ENCODE assay signal across 14 mouse cellular contexts in genomic region chr4:132398863-132399262, GRCm38 (mm10). TPM values are rescaled to one million over a fixed set of nuclear protein-coding genes. Genes with fewer than 3 reads are reported as not detected.
DNase-seq lines count a peak whose midpoint lies in the region; ATAC-seq lines count a peak whose summit lies in the region.
"Had no signal": no experiment of that assay in that cellular context is flagged by ENCODE, and none has a peak within 500 bp of the region (broad histone marks: within the 10 kb centered on the region; RNA-seq: fewer than 3 reads in every experiment).

No protein-coding gene starts in this region.

- H3K4me1 ChIP-seq in heart, embryonic 14.5 days (ENCODE audit: control insufficient read depth in 2 of 2, insufficient read depth in 2 of 2, low read length in 2 of 2), result peaks cover 4 to 27% of the 10 kb centered on the region in 2 experiments; a peak in 3 of 4 replicates
- H3K4me1 ChIP-seq in liver, embryonic 12.5 days, result peaks cover 44% of the 10 kb centered on the region
- H3K4me1 ChIP-seq in limb, embryonic 13.5 days, result peaks cover 19% of the 10 kb centered on the region

- H3K4me2 ChIP-seq in heart, embryonic 14.5 days (ENCODE audit: low read length), result no peak overlapping the region
- H3K4me2 ChIP-seq in liver, embryonic 12.5 days, result no peak overlapping the region
- no peak overlapping the region for H3K4me2 ChIP-seq in limb, embryonic 13.5 days (replicated peaks)
- H3K4me2 ChIP-seq: midbrain, embryonic 11.5 days had no signal

- peak overlapping the region; percentile 21; the same call in 1 of the 2 replicates for H3K9ac ChIP-seq in heart, embryonic 14.5 days (ENCODE audit: low read length)
- H3K9ac ChIP-seq in liver, embryonic 12.5 days, result no peak overlapping the region
- H3K9ac ChIP-seq in limb, embryonic 13.5 days, result no peak overlapping the region
- H3K9ac ChIP-seq: embryonic facial prominence, embryonic 12.5 days had no signal

- peak overlapping the region in 1 of 2 experiments; percentile 41; a peak in 2 of 4 replicates for H3K27ac ChIP-seq in heart, embryonic 14.5 days (replicated peaks in 1 of 2; ENCODE audit: control insufficient read depth in 1 of 2, insufficient read depth in 1 of 2, low read depth in 2 of 2, low read length in 2 of 2)
- peak overlapping the region; percentile 29; the same call in 1 of the 2 replicates for H3K27ac ChIP-seq in liver, embryonic 12.5 days
- H3K27ac ChIP-seq in limb, embryonic 13.5 days, result peak overlapping the region; percentile 58; the same call in 1 of the 2 replicates

- intact Hi-C loops in heart, postnatal 10 days (cut with DNase I), result no loop called here

- no peaks in the 10 kb centered on the region for H3K27me3 ChIP-seq in heart, embryonic 14.5 days (ENCODE audit: control insufficient read depth, insufficient read depth, low read length)
- H3K27me3 ChIP-seq in liver, embryonic 12.5 days (replicated peaks), result no peaks in the 10 kb centered on the region
- H3K27me3 ChIP-seq in limb, embryonic 13.5 days, result no peaks in the 10 kb centered on the region
- H3K27me3 ChIP-seq: embryonic facial prominence, embryonic 12.5 days had no signal

- ATAC-seq in heart, embryonic 14.5 days (ENCODE audit: insufficient number of reproducible peaks, insufficient read depth, low FRiP score, low read depth), result no peak
- ATAC-seq in liver, embryonic 12.5 days, result no peak
- no peak for ATAC-seq in limb, embryonic 13.5 days (ENCODE audit: low FRiP score, low read depth)

- 50% methylated on average over 5 of the region's 5 CpGs for WGBS in heart, embryonic 14.5 days
- 76% methylated on average over 5 of the region's 5 CpGs for WGBS in liver, embryonic 12.5 days (ENCODE audit: insufficient replicate concordance)
- 60% methylated on average over 5 of the region's 5 CpGs for WGBS in limb, embryonic 13.5 days

- no peak for DNase-seq in heart, postnatal 10 days
- DNase-seq in liver (no peak), NIH3T3 (ENCODE audit: low read depth) (peak; percentile 45)
- DNase-seq in layer of hippocampus, adult 18-20 months (ENCODE audit: low spot score in 2 of 2), result no peak
- DNase-seq: adrenal gland, adult 2 months; B cell, adult 2 months; cerebellum, adult 11 months; cerebellum, postnatal 36 days; thymus, postnatal 36 days had no signal

- 0 out of 2 replicates have a peak, but pooled peaks cover 3% of the 10 kb centered on the region for H3K36me3 ChIP-seq in heart, embryonic 14.5 days (ENCODE audit: control insufficient read depth, insufficient read depth, low read length)
- H3K36me3 ChIP-seq in liver, embryonic 12.5 days, result peaks cover 9% of the 10 kb centered on the region; the same call in 1 of the 2 replicates
- no peaks in the 10 kb centered on the region for H3K36me3 ChIP-seq in limb, embryonic 13.5 days
- H3K36me3 ChIP-seq: embryonic facial prominence, embryonic 12.5 days had no signal

- H3K9me3 ChIP-seq in heart, embryonic 14.5 days (ENCODE audit: control insufficient read depth, low read length), result no peaks in the 10 kb centered on the region
- no peaks in the 10 kb centered on the region for H3K9me3 ChIP-seq in liver, embryonic 12.5 days (replicated peaks)
- no peaks in the 10 kb centered on the region for H3K9me3 ChIP-seq in limb, embryonic 13.5 days
- H3K9me3 ChIP-seq: embryonic facial prominence, embryonic 12.5 days had no signal

- H3K4me3 ChIP-seq in heart, embryonic 14.5 days (ENCODE audit: control insufficient read depth in 1 of 2, insufficient read depth in 1 of 2, low read depth in 1 of 2, low read length in 2 of 2), result no peak overlapping the region
- H3K4me3 ChIP-seq in liver, embryonic 12.5 days, result no peak overlapping the region
- no peak overlapping the region for H3K4me3 ChIP-seq in limb, embryonic 13.5 days
- H3K4me3 ChIP-seq: embryonic facial prominence, embryonic 12.5 days had no signal

RNA-seq across cellular contexts. Expression of gene Phactr4, which starts 23.4 kb away (rescaled TPM):
- 19.3 and 20.2 TPM in 2 replicates for polyA plus RNA-seq in heart, embryonic 14.5 days (2014; fragmentation: Nextera tagmentation; extraction: Ambion mirVana)
- total RNA-seq in heart, postnatal 10 days (2021), result 10 to 100 TPM; 29.2 to 29.4 TPM
- 14.4 and 14.5 TPM in 2 replicates for polyA plus RNA-seq in liver, embryonic 12.5 days (2016; fragmentation: Nextera tagmentation; extraction: Ambion mirVana)
- 21.9 and 22.0 TPM in 2 replicates for polyA plus RNA-seq in limb, embryonic 13.5 days (2015; fragmentation: Nextera tagmentation; extraction: Ambion mirVana)
- total RNA-seq in layer of hippocampus, adult 18-20 months (2021), result 10 to 100 TPM; 10.7 to 12.4 TPM

RNA-seq across cellular contexts. Expression of gene Rcc1, which starts 45.5 kb away (rescaled TPM):
- polyA plus RNA-seq in heart, embryonic 14.5 days (2014; fragmentation: Nextera tagmentation; extraction: Ambion mirVana), result 18.9 and 21.1 TPM in 2 replicates
- total RNA-seq in heart, postnatal 10 days (2021), result 10 to 100 TPM; 13.9 to 17.0 TPM
- 91.9 and 102 TPM in 2 replicates for polyA plus RNA-seq in liver, embryonic 12.5 days (2016; fragmentation: Nextera tagmentation; extraction: Ambion mirVana)
- 81.5 and 83.0 TPM in 2 replicates for polyA plus RNA-seq in limb, embryonic 13.5 days (2015; fragmentation: Nextera tagmentation; extraction: Ambion mirVana)
- 10 to 100 TPM in 1 of 2 experiments, 1 to 10 TPM in 1; 9.8 to 12.3 TPM for total RNA-seq in layer of hippocampus, adult 18-20 months (2021)
